Mouse (Mus musculus): Measurements from ENCODE around the gene Rpl24. TPM values are rescaled to one million over a fixed set of nuclear protein-coding genes. Genes with fewer than 3 reads are reported as not detected.
A peak's percentile ranks its signal among the peaks of the same experiment; 100 is the strongest.
"Not testable (repeated sequence)": the region's sequence is repeated elsewhere in the genome, so short reads cannot be mapped to it uniquely, and the experiment has no call there.

The Rpl24 gene
- polyA plus RNA-seq, 1 experiment, result 15.4 TPM

DNA sequence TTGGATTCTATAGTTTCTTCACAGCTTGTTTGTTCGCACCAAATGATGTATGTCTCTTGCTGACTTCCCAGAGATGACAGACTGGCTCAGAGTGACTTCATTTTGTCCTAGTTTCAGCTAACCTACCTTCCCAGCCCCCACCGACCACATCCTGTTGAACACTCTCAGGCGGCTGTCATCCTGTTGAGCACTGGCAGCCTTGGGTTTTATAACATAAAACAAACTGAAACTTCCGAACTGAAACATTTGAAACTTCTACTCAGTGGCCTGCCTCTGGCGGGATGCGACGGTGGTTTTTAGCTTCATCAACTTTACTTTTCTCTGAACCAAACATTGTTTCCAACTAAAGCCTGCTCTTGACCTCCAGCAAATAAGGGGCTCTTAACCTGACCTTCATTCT lies 17.1 kb upstream of the Rpl24 start:
- TF ChIP-seq GATA1 (IDR thresholded peaks at IDR 0.05; ENCODE audit: low read length) (no peak), TAL1 (IDR thresholded peaks at IDR 0.05; ENCODE audit: low read length) (no peak)

DNA sequence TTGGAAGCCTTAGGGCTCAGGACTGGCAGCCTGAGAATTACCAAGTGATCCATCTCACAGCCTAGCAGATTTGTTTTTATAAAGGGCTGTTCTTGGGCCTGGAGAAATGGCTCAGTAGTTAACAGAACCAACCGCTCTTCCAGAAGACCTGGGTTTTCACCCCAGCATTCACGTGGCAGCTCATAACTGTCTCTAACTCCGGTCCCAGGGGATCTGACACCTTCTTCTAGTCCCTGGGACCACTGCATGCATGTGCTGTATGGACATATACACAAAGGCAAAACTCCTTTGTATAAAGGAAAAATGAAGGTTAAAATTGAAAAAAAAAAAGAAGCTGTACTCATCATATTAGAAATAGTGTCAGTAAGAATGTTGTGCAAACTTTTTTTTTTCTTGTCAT lies 15.6 kb upstream of the Rpl24 start:
- no peaks in the 10 kb centered on the region for H3K9me3 ChIP-seq (ENCODE audit: control insufficient read depth, low read length)
- H3K27me3 ChIP-seq (ENCODE audit: control insufficient read depth), result no peaks in the 10 kb centered on the region
- peaks cover 15% of the 10 kb centered on the region for H3K4me1 ChIP-seq (ENCODE audit: control insufficient read depth)
- TF ChIP-seq TAL1 (IDR thresholded peaks at IDR 0.05; ENCODE audit: low read length) (no peak), GATA1 (IDR thresholded peaks at IDR 0.05; ENCODE audit: low read length) (no peak)
- H3K4me3 ChIP-seq (replicated peaks), result no peak overlapping the region
- no peaks in the 10 kb centered on the region for H3K36me3 ChIP-seq (ENCODE audit: control insufficient read depth)

More for the DNA sequence above, 17.1 kb upstream of the Rpl24 start:
- Histone ChIP-seq H3K4me3 (replicated peaks) (no peak overlapping the region), H3K9me3 (ENCODE audit: control insufficient read depth, low read length) (no peaks in the 10 kb centered on the region), H3K4me1 (ENCODE audit: control insufficient read depth) (peaks cover 15% of the 10 kb centered on the region), H3K36me3 (ENCODE audit: control insufficient read depth) (no peaks in the 10 kb centered on the region), H3K27me3 (ENCODE audit: control insufficient read depth) (no peaks in the 10 kb centered on the region)

DNA sequence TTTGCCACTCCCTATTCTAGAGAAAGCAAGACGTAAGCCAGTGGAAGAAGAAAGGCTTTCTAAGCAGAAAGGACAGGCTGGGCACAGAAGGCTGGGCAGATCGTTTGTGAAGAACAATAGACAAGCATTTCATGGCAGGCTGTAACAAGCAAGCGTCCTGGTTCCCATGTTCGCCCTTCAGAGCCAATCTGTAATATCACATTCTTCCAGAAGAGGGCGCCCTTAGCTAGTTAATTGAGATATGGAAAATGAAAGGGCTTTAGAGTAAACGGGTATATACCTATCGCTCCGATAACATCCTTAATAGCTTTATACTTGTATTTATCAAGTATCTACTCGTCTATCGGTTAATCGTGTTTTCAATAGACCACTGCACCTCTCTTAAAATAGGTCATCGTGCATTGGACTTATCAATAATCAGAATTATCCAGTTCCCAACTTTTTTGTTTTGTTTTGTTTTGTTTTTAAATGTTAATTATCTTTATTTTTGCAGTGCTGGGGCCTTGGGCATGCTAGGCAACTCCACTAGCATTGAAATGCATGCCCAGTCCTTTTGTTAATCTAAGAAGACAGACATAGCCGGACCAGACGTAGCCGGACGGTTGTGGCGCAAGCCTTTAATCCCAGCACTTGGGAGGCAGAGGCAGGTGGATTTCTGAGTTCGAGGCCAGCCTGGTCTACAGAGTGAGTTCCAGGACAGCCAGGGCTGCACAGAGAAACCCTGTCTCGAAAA lies 15.0 kb upstream of the Rpl24 start:
- H3K4me3 ChIP-seq (replicated peaks), result peak overlapping the region; percentile 62
- TF ChIP-seq GATA1 (IDR thresholded peaks at IDR 0.05; ENCODE audit: low read length), result no peak
- TF ChIP-seq TAL1 (IDR thresholded peaks at IDR 0.05; ENCODE audit: low read length), result no peak
- H3K9me3 ChIP-seq (ENCODE audit: control insufficient read depth, low read length), result no peaks in the 10 kb centered on the region; the same call in 1 of the 2 replicates
- no peaks in the 10 kb centered on the region for H3K36me3 ChIP-seq (ENCODE audit: control insufficient read depth)
- no peaks in the 10 kb centered on the region for H3K27me3 ChIP-seq (ENCODE audit: control insufficient read depth)
- peaks cover 15% of the 10 kb centered on the region for H3K4me1 ChIP-seq (ENCODE audit: control insufficient read depth)

DNA sequence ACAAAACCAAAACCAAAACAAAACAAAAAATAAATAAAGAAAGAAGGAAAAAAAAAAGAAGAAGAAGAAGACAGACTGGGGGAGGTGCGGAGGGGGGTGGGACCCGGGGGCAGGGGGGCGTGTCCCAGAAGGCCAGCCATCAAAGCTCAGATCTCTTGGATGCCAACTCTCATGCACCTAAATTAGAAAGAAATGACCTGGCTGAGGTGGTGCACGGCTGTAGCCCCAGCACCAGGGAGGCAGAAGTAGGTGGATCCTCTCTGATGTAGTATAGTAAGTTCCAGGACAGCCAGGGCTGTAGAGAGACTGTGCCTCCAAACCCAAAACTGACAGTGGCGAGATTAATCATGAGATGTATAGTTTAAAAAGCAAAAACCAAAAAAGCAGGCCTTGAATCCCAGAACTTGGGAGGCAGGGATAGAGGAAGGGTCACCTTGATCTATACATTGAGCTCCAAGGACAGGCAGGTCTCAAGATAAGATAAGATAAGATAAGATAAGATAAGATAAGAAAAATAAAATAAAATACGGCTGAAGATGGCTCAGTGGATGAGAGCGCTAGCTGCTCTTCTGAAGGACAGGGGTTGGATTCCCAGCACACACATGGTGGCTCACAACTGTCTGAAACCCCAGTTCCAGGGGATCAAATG lies 14.3 kb upstream of the Rpl24 start:
- TF ChIP-seq GATA1 (IDR thresholded peaks at IDR 0.05; ENCODE audit: low read length) (no peak), TAL1 (IDR thresholded peaks at IDR 0.05; ENCODE audit: low read length) (no peak)
- Histone ChIP-seq H3K4me1 (ENCODE audit: control insufficient read depth) (peaks cover 15% of the 10 kb centered on the region), H3K9me3 (ENCODE audit: control insufficient read depth, low read length) (peaks cover 3% of the 10 kb centered on the region), H3K27me3 (ENCODE audit: control insufficient read depth) (no peaks in the 10 kb centered on the region), H3K4me3 (replicated peaks) (no peak overlapping the region), H3K36me3 (ENCODE audit: control insufficient read depth) (no peaks in the 10 kb centered on the region)

DNA sequence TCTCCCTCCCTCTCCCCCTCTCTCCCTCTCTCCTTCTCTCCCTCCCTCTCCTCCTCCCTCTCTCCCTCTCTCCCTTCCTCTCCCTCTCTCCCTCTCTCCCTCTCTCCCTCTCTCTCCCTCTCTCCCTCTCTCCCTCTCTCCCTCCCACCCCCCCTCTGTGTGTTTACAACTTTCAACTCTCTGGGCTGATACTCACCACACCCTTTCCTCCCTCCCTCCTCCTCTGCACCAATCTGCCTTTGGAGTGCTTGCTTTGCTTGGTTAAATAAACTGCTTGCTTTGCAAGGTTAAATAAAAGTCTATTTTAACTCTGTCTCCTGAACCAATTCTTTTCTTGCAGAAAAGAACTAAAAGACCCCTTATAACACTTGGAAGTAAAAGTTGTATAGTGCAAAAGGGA lies 13.3 kb upstream of the Rpl24 start:
- Histone ChIP-seq H3K9me3 (ENCODE audit: control insufficient read depth, low read length) (peaks cover 3% of the 10 kb centered on the region), H3K36me3 (ENCODE audit: control insufficient read depth) (no peaks in the 10 kb centered on the region), H3K27me3 (ENCODE audit: control insufficient read depth) (no peaks in the 10 kb centered on the region), H3K4me3 (replicated peaks) (no peak overlapping the region), H3K4me1 (ENCODE audit: control insufficient read depth) (peaks cover 15% of the 10 kb centered on the region)
- no peak for TF ChIP-seq TAL1 (IDR thresholded peaks at IDR 0.05; ENCODE audit: low read length)
- TF ChIP-seq GATA1 (IDR thresholded peaks at IDR 0.05; ENCODE audit: low read length), result no peak

DNA sequence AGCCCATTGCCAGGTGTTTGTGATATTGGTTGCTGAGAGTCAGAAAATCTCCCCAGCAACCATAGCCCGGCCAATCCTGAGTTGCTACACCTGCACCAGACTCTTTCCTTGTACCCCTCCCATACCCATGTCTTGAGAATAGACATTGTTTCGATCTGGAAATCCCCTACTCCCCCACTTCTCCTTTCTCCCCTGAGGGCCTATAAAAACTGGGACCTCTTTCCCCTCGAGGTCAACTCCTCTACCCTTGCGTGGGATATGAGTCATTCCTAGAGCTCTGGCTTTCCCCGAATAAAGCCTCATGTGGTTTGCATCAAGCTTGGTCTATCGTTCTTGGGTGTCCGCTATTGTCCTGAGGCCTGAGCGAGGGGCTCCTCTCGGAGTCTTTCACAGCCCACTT lies 11.9 kb upstream of the Rpl24 start:
- not testable (repeated sequence) for H3K36me3 ChIP-seq (ENCODE audit: control insufficient read depth); H3K9me3 ChIP-seq (ENCODE audit: control insufficient read depth, low read length); H3K4me3 ChIP-seq (replicated peaks); H3K27me3 ChIP-seq (ENCODE audit: control insufficient read depth)
- H3K4me1 ChIP-seq (ENCODE audit: control insufficient read depth), result peaks cover 13% of the 10 kb centered on the region

DNA sequence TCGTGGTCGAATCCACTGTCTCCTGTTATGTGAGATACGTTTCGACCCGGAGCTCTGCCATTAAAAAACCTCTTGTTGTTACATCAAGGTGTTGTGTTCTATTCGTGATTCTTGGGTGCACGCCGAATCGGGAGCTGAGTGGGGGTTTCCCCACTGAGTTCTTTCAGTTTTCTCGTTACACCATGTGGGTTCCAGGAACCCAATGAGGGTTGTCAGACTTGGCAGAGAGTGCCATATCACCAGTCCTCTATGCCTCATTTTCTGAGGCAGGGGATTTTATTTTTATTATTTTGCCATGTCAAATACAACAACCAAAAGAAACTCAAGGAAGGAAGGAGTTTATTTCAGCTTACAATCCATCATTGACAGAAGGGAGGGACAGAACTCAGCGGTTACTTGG lies 3.0 kb upstream of the Rpl24 start:
- Histone ChIP-seq H3K4me1 (ENCODE audit: control insufficient read depth) (peaks cover 13% of the 10 kb centered on the region), H3K36me3 (ENCODE audit: control insufficient read depth) (peaks cover 10% of the 10 kb centered on the region)
- not testable (repeated sequence) for H3K9me3 ChIP-seq (ENCODE audit: control insufficient read depth, low read length); H3K27me3 ChIP-seq (ENCODE audit: control insufficient read depth); H3K4me3 ChIP-seq (replicated peaks)

DNA sequence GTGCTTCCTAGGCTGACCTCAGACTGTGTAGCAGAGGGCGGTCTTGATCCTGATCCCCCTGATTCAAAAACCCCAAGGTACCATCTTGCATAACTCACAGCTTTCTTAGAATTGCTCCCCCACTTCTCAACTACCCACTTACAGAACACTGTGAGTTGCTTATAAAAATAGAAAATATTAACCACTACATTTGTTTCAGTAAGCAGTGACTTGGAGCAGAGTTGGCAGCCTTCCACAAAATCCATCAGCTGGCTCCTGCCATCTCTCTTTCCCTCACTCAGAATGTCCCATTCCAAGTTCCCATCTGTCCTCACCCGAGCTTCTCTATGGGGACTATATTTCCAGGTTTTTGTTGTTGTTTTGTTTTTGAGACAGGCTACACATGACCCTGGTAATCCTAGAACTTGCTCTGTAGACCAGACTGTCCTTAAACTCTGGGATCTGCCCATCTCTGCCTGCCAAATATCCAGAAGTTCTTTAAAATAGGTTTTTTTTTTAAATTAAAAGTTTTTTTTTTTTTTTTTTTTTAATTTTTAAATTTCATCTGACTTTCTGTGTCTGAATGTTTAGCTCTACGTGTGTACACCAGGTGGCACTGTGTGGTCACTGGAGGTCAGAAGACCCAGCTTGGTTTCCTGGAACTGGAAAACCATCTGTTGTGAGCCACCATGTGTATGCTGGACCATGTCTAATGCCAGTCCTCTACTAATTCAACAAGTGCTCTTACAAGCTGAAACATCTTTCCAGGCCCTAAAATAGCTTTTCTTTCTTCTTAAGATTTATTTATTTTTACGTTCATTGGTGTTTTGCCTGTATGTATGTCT lies 1.7 kb upstream of the Rpl24 start:
- Histone ChIP-seq H3K4me3 (replicated peaks) (no peak overlapping the region), H3K27me3 (ENCODE audit: control insufficient read depth) (no peaks in the 10 kb centered on the region), H3K36me3 (ENCODE audit: control insufficient read depth) (peaks cover 22% of the 10 kb centered on the region), H3K4me1 (ENCODE audit: control insufficient read depth) (peaks cover 20% of the 10 kb centered on the region), H3K9me3 (ENCODE audit: control insufficient read depth, low read length) (no peaks in the 10 kb centered on the region)
- TF ChIP-seq TAL1 (IDR thresholded peaks at IDR 0.05; ENCODE audit: low read length) (no peak), GATA1 (IDR thresholded peaks at IDR 0.05; ENCODE audit: low read length) (no peak)

DNA sequence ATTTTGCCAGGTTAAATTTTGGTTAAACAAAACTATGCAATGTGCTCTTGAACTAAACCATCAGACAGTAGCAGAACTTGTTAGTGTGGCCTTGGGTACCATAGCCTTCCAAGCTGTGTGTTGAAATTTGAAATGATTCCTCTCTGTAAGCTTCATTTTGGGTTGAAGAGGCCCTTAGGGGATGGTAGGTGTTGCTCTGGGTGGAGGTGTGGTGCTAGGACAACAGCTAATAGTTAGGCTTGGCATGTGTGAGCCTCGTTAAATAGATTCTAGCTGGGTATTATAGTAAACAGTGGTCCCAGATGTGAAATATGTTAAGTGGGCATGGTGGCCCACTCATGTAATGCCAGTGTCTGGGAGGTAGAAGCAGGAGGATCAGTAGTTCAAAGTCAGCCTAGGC lies 1.1 kb downstream of the Rpl24 start:
- peaks cover 36% of the 10 kb centered on the region for H3K4me1 ChIP-seq (ENCODE audit: control insufficient read depth)
- TF ChIP-seq TAL1 (IDR thresholded peaks at IDR 0.05; ENCODE audit: low read length) (no peak), GATA1 (IDR thresholded peaks at IDR 0.05; ENCODE audit: low read length) (no peak)
- H3K36me3 ChIP-seq (ENCODE audit: control insufficient read depth), result peaks cover 50% of the 10 kb centered on the region

More for the DNA sequence above, 1.1 kb downstream of the Rpl24 start:
- Histone ChIP-seq H3K27me3 (ENCODE audit: control insufficient read depth) (no peaks in the 10 kb centered on the region), H3K4me3 (replicated peaks) (peak overlapping the region; percentile 70), H3K9me3 (ENCODE audit: control insufficient read depth, low read length) (no peaks in the 10 kb centered on the region)

Data from erythroblast, embryonic 14.5 days (primary cell).